Mouse (Mus musculus) small intestine, adult 2 months (tissue): Measurements from ENCODE around the gene Ppp1r14b.

Experiments used
- CTCF ChIP-seq: fragments of 200-500 bp; IDR thresholded peaks from 2 replicates; pipeline ENCODE4 v1.5.1; 2012; ENCODE audit warnings: low read depth, mild to moderate bottlenecking, control low read depth, inconsistent platforms, low read length, moderate library complexity, mixed read lengths; ENCODE audit not compliant: insufficient replicate concordance, insufficient read length; ENCODE audit errors: extremely low read depth
- POLR2A ChIP-seq: fragments of 200-500 bp; IDR thresholded peaks from 2 replicates; pipeline ENCODE4 v1.6.1; 2012; ENCODE audit warnings: low read depth, mild to moderate bottlenecking, control low read depth, inconsistent platforms, low read length, moderate library complexity

GRCm38 (mm10) chr19:6947742-6948141, 27.0 kb upstream of the Ppp1r14b start:
- no peak for TF ChIP-seq CTCF
- no peak for TF ChIP-seq POLR2A
